Mouse (Mus musculus): Measurements from ENCODE around the gene Dnm2. TPM values are rescaled to one million over a fixed set of nuclear protein-coding genes. Genes with fewer than 3 reads are reported as not detected.
"Not testable (repeated sequence)": the region's sequence is repeated elsewhere in the genome, so short reads cannot be mapped to it uniquely, and the experiment has no call there.

The Dnm2 gene
- polyA plus RNA-seq, 1 experiment from 2014 or later: 76.1 TPM

DNA sequence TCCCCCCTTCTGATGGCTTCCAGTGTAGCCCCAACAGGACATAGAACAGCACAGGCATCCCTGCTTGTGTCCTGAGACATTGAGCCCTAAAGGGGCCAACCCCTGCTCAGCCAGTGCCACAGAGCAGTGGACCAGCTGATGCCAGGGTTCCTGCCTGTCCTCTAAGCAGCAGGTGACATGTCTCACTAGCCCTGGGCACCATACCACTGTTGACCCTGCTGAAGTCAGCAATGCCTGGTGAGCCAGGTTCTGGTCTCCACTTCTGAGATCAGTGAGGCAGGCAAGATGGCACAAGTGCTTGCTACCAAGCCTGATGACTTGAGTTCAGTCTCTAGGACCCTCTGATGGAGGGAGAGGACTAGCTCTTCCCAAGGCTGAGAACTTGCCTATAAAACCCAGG is 81.1 kb downstream of the Dnm2 start:
- Histone ChIP-seq H3K27ac (ENCODE audit: low read length) (no peak overlapping the region), H3K9me3 (ENCODE audit: control insufficient read depth, low read length) (no peaks in the 10 kb centered on the region), H3K4me1 (replicated peaks; ENCODE audit: control insufficient read depth, insufficient read depth, low read length) (peaks cover 12% of the 10 kb centered on the region), H3K4me2 (ENCODE audit: low read length) (no peak overlapping the region), H3K4me3 (replicated peaks; ENCODE audit: low read length) (no peak overlapping the region), H3K27me3 (replicated peaks; ENCODE audit: control insufficient read depth, insufficient read depth, low read length) (no peaks in the 10 kb centered on the region), H3K9ac (replicated peaks; ENCODE audit: low read depth, low read length) (no peak overlapping the region), H3K36me3 (ENCODE audit: control insufficient read depth, insufficient read depth) (peaks cover 17% of the 10 kb centered on the region; the same call in 1 of the 2 replicates)
- no peak for ATAC-seq

DNA sequence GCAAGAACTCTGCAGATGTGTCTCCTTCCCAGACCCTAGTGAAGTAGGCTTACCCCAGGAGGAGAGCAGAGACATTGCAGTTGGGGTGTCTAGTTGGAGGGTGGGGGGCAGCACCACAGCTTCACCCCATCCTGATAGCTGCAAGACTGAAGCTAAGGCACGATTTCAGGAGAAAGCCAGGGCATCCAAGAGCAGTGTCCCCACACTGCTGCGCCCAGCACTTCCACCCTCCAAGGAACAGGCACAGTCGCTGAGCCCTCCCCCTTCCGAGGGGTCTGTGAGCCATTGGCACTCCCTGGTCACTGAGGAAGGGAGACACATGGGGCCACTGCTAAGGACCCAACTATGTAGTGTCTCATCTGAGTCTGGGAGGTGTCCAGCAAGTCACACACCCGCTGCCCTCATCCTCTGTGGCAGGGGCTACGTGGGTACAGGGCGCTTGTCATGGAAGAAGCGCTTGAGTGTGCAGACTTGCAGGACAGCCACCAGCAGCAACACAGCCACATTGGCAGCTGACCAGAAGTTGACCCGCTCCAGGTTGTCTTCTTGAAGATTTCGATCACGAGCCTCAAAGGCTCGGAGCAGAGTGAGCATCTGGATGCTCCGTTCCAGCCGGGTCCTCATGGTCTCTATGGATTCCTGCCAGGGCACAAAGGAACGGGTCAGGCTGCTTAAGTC is 83.2 kb downstream of the Dnm2 start:
- WGBS: 92% methylated on average over 15 of the region's 15 CpGs
- Histone ChIP-seq H3K9ac (replicated peaks; ENCODE audit: low read depth, low read length) (no peak overlapping the region), H3K4me1 (replicated peaks; ENCODE audit: control insufficient read depth, insufficient read depth, low read length) (peaks cover 16% of the 10 kb centered on the region), H3K4me2 (ENCODE audit: low read length) (no peak overlapping the region), H3K27me3 (replicated peaks; ENCODE audit: control insufficient read depth, insufficient read depth, low read length) (no peaks in the 10 kb centered on the region), H3K27ac (ENCODE audit: low read length) (no peak overlapping the region), H3K4me3 (replicated peaks; ENCODE audit: low read length) (no peak overlapping the region), H3K9me3 (ENCODE audit: control insufficient read depth, low read length) (no peaks in the 10 kb centered on the region), H3K36me3 (ENCODE audit: control insufficient read depth, insufficient read depth) (peaks cover 17% of the 10 kb centered on the region; the same call in 1 of the 2 replicates)
- no peak for ATAC-seq

DNA sequence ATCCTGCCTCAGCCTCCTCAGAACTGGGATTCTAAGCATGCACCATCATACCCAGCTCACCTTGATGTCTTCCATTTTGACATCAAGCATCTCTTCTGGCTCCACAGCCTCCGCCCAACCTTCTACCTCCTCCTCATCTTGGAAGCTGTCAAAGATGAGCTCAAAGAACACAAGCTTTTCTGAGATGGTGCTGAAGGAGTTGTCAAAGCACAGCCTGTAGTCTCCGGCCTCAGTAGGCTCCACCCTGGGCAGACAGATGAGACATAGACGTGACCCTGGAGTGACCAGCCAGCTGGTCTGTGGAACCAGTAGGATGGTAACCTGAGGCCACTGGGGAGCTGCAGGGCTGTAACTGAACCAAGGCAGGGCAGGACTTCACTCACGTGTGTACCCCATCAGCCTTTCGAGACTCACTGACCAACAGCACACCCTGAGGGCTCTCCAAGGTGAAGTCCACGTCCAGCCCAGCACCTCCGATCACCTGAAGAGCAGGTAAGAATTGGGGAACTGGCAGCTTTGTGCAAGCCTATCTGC is 84.2 kb downstream of the Dnm2 start:
- ATAC-seq: no peak
- WGBS: 87% methylated on average over 7 of the region's 7 CpGs
- Histone ChIP-seq H3K4me1 (replicated peaks; ENCODE audit: control insufficient read depth, insufficient read depth, low read length) (peaks cover 16% of the 10 kb centered on the region), H3K27ac (ENCODE audit: low read length) (no peak overlapping the region), H3K4me2 (ENCODE audit: low read length) (peak overlapping the region; percentile 78), H3K36me3 (ENCODE audit: control insufficient read depth, insufficient read depth) (peaks cover 14% of the 10 kb centered on the region; the same call in 1 of the 2 replicates), H3K9ac (replicated peaks; ENCODE audit: low read depth, low read length) (peak overlapping the region; percentile 79; the same call in 1 of the 2 replicates), H3K9me3 (ENCODE audit: control insufficient read depth, low read length) (no peaks in the 10 kb centered on the region), H3K27me3 (replicated peaks; ENCODE audit: control insufficient read depth, insufficient read depth, low read length) (no peaks in the 10 kb centered on the region), H3K4me3 (replicated peaks; ENCODE audit: low read length) (peak overlapping the region; percentile 79)

DNA sequence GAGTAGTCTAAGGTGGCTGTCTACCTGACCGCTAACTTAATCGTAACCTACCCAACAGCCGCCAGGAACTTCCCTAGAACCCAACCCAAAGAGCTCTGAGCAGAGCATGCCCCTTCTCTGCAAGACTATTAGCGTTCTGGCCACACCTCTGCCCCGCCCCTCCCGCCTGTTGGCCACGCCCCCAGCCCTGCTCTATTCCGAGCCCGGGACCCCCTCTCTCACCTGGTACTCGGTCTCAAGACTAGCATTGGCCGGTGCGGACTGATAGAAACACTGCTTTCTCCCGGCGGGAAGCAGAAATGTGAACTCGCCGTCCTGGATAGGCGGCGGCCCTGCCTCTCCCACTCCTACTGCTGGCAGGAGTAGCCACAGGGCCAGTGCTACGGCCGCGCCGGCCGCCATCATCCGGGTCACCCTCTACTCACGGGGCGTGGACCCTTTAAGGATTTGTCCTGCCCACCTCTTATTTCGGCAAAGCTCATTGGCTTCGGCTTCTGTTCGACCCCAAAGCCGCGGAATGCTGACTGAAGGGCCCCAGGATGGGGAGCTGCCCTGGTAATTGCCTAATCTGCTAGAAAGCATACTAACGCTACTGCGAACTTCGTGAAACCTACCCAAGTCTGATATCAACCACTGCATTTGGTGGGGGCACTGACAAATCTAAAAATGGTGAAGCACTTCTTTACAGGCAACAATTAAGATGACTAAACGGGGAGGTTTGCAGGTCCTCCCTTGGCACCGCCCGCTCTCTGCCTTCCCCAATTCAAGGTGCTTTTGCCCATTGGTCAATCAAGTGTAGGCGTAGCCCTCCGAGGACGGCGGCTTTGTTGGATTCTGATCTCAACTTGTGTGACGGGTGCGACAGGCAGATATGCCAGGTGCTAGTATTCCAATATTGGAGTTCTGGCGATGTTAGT is 85.3 kb downstream of the Dnm2 start, which contains the start of gene Tmed1:
Gene Tmed1 (minus strand): TSS at position 481 of the 917 bp plus-strand sequence.
- H3K9ac ChIP-seq (replicated peaks; ENCODE audit: low read depth, low read length): peak within 1 kb of the TSS; percentile 79
- peak within 1 kb of the TSS; percentile 79 for H3K4me3 ChIP-seq (replicated peaks; ENCODE audit: low read length)
- WGBS: under 1% methylated on average over 44 of the region's 44 CpGs
- H3K4me2 ChIP-seq (ENCODE audit: low read length): peak within 1 kb of the TSS; percentile 78
- H3K36me3 ChIP-seq (ENCODE audit: control insufficient read depth, insufficient read depth): peaks cover 8% of the 10 kb centered on the region; the same call in 1 of the 2 replicates
- ATAC-seq: peak; percentile 96
- H3K27me3 ChIP-seq (replicated peaks; ENCODE audit: control insufficient read depth, insufficient read depth, low read length): no peaks in the 10 kb centered on the region
- peaks cover 16% of the 10 kb centered on the region for H3K4me1 ChIP-seq (replicated peaks; ENCODE audit: control insufficient read depth, insufficient read depth, low read length)
- H3K9me3 ChIP-seq (ENCODE audit: control insufficient read depth, low read length): no peaks in the 10 kb centered on the region
- peak within 1 kb of the TSS; percentile 84 for H3K27ac ChIP-seq (ENCODE audit: low read length)

DNA sequence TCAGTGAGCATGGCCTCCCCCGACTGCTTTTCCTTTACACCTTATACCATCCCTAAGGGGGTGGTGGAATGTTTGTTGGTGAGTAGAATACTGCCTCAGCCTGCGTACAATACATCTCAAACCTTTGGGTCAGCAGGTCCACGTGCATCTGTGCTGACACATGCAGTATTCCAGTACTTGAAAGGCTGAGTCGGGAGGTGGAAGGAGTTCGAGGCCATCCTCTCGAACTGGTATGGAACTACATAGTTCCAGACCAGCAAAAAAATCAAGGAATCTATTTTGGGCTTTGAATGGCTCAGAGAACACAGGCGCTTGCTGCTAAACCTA is 85.9 kb downstream of the Dnm2 start:
- H3K27me3 ChIP-seq (replicated peaks; ENCODE audit: control insufficient read depth, insufficient read depth, low read length): no peaks in the 10 kb centered on the region
- peak overlapping the region; percentile 84 for H3K27ac ChIP-seq (ENCODE audit: low read length)
- H3K9ac ChIP-seq (replicated peaks; ENCODE audit: low read depth, low read length): peak overlapping the region; percentile 79
- H3K4me2 ChIP-seq (ENCODE audit: low read length): peak overlapping the region; percentile 78
- H3K4me3 ChIP-seq (replicated peaks; ENCODE audit: low read length): peak overlapping the region; percentile 79
- WGBS: 4% methylated on average over 7 of the region's 7 CpGs
- H3K4me1 ChIP-seq (replicated peaks; ENCODE audit: control insufficient read depth, insufficient read depth, low read length): peaks cover 16% of the 10 kb centered on the region
- no peak for ATAC-seq
- peaks cover 4% of the 10 kb centered on the region; the same call in 1 of the 2 replicates for H3K36me3 ChIP-seq (ENCODE audit: control insufficient read depth, insufficient read depth)
- no peaks in the 10 kb centered on the region for H3K9me3 ChIP-seq (ENCODE audit: control insufficient read depth, low read length)

DNA sequence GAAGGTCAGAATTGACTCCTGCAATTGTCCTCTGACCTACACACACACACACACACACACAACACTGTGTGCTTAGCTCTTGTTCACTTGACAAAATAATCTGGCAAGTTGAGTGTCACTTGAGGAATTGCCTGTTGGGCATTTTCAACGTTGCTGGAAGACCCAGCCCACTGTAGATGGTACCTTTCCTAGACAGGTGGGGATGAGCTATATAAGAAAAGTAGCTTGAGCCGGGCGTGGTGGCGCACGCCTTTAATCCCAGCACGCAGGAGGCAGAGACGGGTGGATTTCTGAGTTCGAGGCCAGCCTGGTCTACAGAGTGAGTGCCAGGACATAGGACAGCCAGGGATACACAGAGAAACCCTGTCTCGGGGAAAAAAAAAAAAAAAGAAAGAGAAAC is 86.3 kb downstream of the Dnm2 start:
- no peaks in the 10 kb centered on the region for H3K9me3 ChIP-seq (ENCODE audit: control insufficient read depth, low read length)
- ATAC-seq: no peak
- 82% methylated on average over 9 of the region's 9 CpGs for WGBS
- peak overlapping the region; percentile 78 for H3K4me2 ChIP-seq (ENCODE audit: low read length)
- H3K27me3 ChIP-seq (replicated peaks; ENCODE audit: control insufficient read depth, insufficient read depth, low read length): no peaks in the 10 kb centered on the region
- H3K9ac ChIP-seq (replicated peaks; ENCODE audit: low read depth, low read length): peak overlapping the region; percentile 79
- peak overlapping the region; percentile 84 for H3K27ac ChIP-seq (ENCODE audit: low read length)
- peak overlapping the region; percentile 79 for H3K4me3 ChIP-seq (replicated peaks; ENCODE audit: low read length)
- H3K4me1 ChIP-seq (replicated peaks; ENCODE audit: control insufficient read depth, insufficient read depth, low read length): peaks cover 16% of the 10 kb centered on the region
- peaks cover 4% of the 10 kb centered on the region; the same call in 1 of the 2 replicates for H3K36me3 ChIP-seq (ENCODE audit: control insufficient read depth, insufficient read depth)

DNA sequence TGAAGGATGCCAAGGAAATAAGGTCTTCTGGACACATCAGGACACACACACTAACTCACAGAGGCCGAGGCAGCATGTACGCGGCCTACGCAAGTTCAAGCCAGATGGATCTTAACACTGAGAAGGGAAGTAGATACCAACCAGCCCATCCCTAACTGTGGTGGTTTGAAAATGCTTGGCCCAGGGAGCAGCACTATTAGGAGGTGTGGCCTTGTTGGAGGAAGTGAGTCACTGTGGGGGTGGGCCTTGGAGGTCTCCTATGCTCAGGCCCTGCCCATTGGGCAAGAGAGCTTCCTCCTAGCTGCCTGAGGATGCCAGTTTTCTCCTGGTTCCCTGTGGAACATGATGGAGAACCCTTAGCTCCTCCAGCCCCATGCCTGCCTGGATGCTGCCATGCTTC is 88.8 kb downstream of the Dnm2 start:
- ATAC-seq: no peak
- 93% methylated on average over 4 of the region's 4 CpGs for WGBS
- Histone ChIP-seq H3K36me3 (ENCODE audit: control insufficient read depth, insufficient read depth) (no peaks in the 10 kb centered on the region), H3K9ac (replicated peaks; ENCODE audit: low read depth, low read length) (no peak overlapping the region), H3K4me2 (ENCODE audit: low read length) (no peak overlapping the region), H3K4me3 (replicated peaks; ENCODE audit: low read length) (no peak overlapping the region), H3K4me1 (replicated peaks; ENCODE audit: control insufficient read depth, insufficient read depth, low read length) (peaks cover 16% of the 10 kb centered on the region), H3K9me3 (ENCODE audit: control insufficient read depth, low read length) (no peaks in the 10 kb centered on the region), H3K27me3 (replicated peaks; ENCODE audit: control insufficient read depth, insufficient read depth, low read length) (no peaks in the 10 kb centered on the region), H3K27ac (ENCODE audit: low read length) (no peak overlapping the region)

DNA sequence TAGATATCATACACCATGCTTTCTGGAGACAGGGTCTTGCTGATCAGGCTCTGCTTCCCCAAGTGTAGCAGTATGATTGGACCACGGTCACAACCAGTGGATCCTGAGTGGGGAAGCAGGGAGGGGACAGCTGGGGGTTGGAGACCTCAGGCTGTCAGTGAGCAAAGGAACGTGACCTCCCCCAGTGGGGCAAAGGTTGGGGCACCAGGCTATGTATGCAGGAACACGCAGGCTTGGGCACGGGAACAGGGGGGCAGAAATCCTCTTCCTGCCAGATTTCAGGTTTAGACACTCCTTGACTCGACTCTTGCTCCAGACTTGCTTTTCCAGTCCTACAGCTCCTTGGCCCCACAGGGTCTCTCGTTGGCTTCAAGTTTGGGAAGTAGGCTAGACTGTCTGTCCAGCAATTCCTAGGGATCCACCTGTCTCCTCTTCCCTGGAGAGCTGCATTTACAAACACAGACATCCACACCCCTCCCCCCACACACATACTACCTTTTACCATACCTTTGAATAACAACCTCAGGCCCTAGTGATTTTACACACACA is 93.3 kb downstream of the Dnm2 start:
- no peak for ATAC-seq

DNA sequence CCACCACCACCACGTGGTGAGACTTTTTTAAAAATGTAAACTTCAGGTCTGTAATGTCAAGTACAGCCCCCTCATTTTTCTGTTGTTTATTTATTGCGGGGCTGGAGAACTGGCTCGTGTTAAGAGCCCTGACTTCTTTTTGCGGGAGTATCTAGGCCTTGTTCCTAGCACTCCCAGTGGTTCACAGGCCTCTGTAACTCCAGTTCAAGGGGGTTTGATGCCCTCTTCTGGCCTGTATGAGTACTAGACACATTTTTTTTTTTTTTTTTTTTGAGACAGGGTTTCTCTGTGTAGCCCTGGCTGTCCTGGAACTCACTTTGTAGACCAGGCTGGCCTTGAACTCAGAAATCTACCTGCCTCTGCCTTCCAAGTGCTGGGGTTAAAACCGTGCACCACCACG is 94.0 kb downstream of the Dnm2 start:
- H3K4me1 ChIP-seq (replicated peaks; ENCODE audit: control insufficient read depth, insufficient read depth, low read length); ATAC-seq; H3K27ac ChIP-seq (ENCODE audit: low read length); H3K9ac ChIP-seq (replicated peaks; ENCODE audit: low read depth, low read length); H3K4me2 ChIP-seq (ENCODE audit: low read length); H3K27me3 ChIP-seq (replicated peaks; ENCODE audit: control insufficient read depth, insufficient read depth, low read length); H3K9me3 ChIP-seq (ENCODE audit: control insufficient read depth, low read length); H3K36me3 ChIP-seq (ENCODE audit: control insufficient read depth, insufficient read depth); H3K4me3 ChIP-seq (replicated peaks; ENCODE audit: low read length): not testable (repeated sequence)
- WGBS: 89% methylated on average over 6 of the region's 6 CpGs

More for the DNA sequence above, 93.3 kb downstream of the Dnm2 start:
- no peak overlapping the region for H3K4me3 ChIP-seq (replicated peaks; ENCODE audit: low read length)
- WGBS: 89% methylated on average over 6 of the region's 6 CpGs
- no peak overlapping the region for H3K27ac ChIP-seq (ENCODE audit: low read length)
- H3K4me1 ChIP-seq (replicated peaks; ENCODE audit: control insufficient read depth, insufficient read depth, low read length): no peaks in the 10 kb centered on the region
- H3K4me2 ChIP-seq (ENCODE audit: low read length): no peak overlapping the region
- no peaks in the 10 kb centered on the region for H3K36me3 ChIP-seq (ENCODE audit: control insufficient read depth, insufficient read depth)
- H3K27me3 ChIP-seq (replicated peaks; ENCODE audit: control insufficient read depth, insufficient read depth, low read length): no peaks in the 10 kb centered on the region
- H3K9me3 ChIP-seq (ENCODE audit: control insufficient read depth, low read length): no peaks in the 10 kb centered on the region
- no peak overlapping the region for H3K9ac ChIP-seq (replicated peaks; ENCODE audit: low read depth, low read length)

All from forebrain, embryonic 16.5 days (tissue).